Mouse (Mus musculus): ENCODE data around the gene Plscr3.

GRCm38 (mm10) chr11:69883066-69883465 is 36.9 kb downstream of the Plscr3 start:
- no peak for TF ChIP-seq GATA1 (IDR thresholded peaks at IDR 0.05; ENCODE audit: borderline replicate concordance, low read length)
- TF ChIP-seq FLI1 (IDR thresholded peaks at IDR 0.05; ENCODE audit: low read length): no peak
